Mouse (Mus musculus) olfactory bulb, adult 2 months (tissue): Measurements from ENCODE around the gene Slc26a11.

ENCODE experiments used
- CTCF ChIP-seq: fragments of 200-500 bp; IDR thresholded peaks from 2 replicates; pipeline ENCODE4 v1.5.1; 2012; ENCODE audit warnings: low read depth, mild to moderate bottlenecking, low read length, moderate library complexity; ENCODE audit not compliant: insufficient read depth
- POLR2A ChIP-seq: fragments of 200-500 bp; IDR thresholded peaks from 2 replicates; pipeline ENCODE4 v1.6.1; 2012; ENCODE audit warnings: mild to moderate bottlenecking, low read depth, low read length, moderate library complexity; ENCODE audit not compliant: insufficient read depth

DNA sequence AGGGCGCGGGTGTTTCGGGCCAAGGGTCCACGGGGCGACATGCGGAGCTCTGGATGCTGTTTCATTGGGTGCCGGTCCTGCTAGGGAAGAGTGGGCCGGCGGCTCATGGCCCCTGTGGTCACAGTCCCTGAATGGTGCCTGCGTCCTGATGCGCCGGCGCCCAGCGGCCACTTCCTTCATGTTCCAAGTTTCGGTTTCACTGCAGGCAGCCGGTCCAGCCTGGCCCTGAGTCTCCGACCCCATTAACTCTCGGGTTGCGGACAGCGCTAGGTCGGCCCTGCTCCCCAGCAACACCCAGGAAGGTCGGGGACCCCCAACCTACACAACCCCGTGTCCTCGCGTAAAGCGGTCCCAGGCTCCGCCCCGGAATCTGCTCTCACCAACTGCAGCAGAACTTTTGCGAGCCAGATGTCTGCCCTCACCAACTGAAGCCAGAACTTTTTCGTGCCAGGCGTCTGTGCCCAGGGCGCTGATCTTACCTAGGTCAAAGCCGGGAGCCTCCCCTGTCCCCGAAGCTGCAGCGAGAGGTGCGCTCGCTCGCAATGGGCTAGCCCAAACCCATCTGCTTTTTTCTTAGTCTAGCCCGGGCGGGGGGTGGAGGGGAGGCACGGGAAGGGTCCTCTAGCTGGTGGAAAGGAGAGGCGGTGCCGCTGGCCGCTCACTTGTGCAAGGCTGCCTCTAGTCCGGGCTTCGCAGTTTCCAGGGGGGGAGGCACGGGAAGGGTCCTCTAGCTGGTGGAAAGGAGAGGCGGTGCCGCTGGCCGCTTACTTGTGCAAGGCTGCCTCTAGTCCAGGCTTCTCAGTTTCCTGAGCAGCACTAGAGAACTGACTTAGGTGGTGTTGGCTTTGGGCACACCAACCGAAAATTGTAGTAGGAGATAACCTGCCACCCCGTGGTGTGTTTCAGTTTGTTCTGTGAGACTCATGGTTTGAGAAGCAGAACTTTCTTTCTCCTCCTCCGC is 35.2 kb downstream of the Slc26a11 start:
- TF ChIP-seq CTCF (no peak), POLR2A (no peak)
